Mouse (Mus musculus) kidney, adult 2 months (tissue): ENCODE measurements around the gene Wnt5b. TPM values are rescaled to one million over a fixed set of nuclear protein-coding genes. Genes with fewer than 3 reads are reported as not detected.
A peak's percentile ranks its signal among the peaks of the same experiment; 100 is the strongest.

Experiments used
- DNase-seq: peaks from one replicate; pipeline ENCODE4 v3.0.0; 2021
- H3K27ac ChIP-seq: fragments of 200-500 bp; 2 replicates; pipeline ENCODE4 v1.5.1; 2012; ENCODE audit warnings: low read depth, low read length, control low read depth, inconsistent platforms; ENCODE audit not compliant: insufficient read depth
- H3K27me3 ChIP-seq: fragments of 200-500 bp; replicated peaks from 2 replicates; pipeline ENCODE4 v1.6.1; 2012; ENCODE audit warnings: mild to moderate bottlenecking, moderate library complexity, low read length, inconsistent platforms; ENCODE audit not compliant: control insufficient read depth, insufficient read depth
- H3K36me3 ChIP-seq: fragments of 200-500 bp; 2 replicates; pipeline ENCODE4 v1.6.1; 2012; ENCODE audit warnings: mild to moderate bottlenecking, moderate library complexity, low read length, inconsistent platforms; ENCODE audit not compliant: control insufficient read depth, insufficient read depth
- H3K4me1 ChIP-seq: fragments of 200-500 bp; 2 replicates; pipeline ENCODE4 v1.6.1; 2011; ENCODE audit warnings: low read length; ENCODE audit not compliant: control insufficient read depth, insufficient read depth
- H3K4me3 ChIP-seq: fragments of 200-500 bp; 2 replicates; pipeline ENCODE4 v1.5.1; 2011; ENCODE audit warnings: mild to moderate bottlenecking, low read depth, low read length, control low read depth; ENCODE audit not compliant: insufficient read depth
- CTCF ChIP-seq: fragments of 200-500 bp; conservative IDR thresholded peaks from 2 replicates; pipeline ENCODE4 v1.5.1; 2011; ENCODE audit warnings: low read depth, mild to moderate bottlenecking, control low read depth, low read length, moderate library complexity, mixed read lengths; ENCODE audit not compliant: insufficient read depth, insufficient read length
- POLR2A ChIP-seq: fragments of 200-500 bp; IDR thresholded peaks from one replicate; pipeline ENCODE4 v1.6.1; 2011; ENCODE audit warnings: low read depth, low read length, control low read depth
- WGBS: fragments of 180-500 bp; shearing (Covaris S2); methylation state at CpG from one replicate; pipeline ENCODE4 v1.1.7; 2018; 5-methylcytosine and 5-hydroxymethylcytosine counted together
- polyA plus RNA-seq: library from polyadenylated mRNA; depleted of rRNA; stranded (reverse); fragments of >200 nt; gene quantifications from 2 replicates; pipeline ENCODE4 v1.2.3, GENCODE M21; 2012

Gene Wnt5b
- polyA plus RNA-seq, 1 experiment, result 6.2 TPM

DNA sequence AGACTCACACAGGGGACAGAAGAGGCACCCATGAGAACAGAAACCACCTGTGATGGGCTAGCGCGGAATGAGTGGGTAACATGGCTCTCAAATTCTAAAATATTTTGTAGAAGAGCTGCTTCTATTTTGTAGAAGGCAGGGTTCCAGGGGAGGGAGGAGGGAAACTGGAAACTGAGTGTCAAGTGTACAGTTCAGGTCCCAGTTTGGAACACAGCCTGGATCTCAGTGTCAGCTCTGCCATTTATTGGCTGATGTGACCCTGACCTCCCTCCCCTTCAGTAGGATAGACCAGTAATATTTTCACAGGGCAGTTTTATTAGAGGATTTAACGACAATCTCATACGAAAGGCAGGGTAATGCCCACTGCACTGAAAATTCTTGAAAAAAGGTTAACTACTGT is 32.6 kb upstream of the Wnt5b start:
- DNase-seq, result no peak
- 78% methylated on average over 4 of the region's 4 CpGs for WGBS

DNA sequence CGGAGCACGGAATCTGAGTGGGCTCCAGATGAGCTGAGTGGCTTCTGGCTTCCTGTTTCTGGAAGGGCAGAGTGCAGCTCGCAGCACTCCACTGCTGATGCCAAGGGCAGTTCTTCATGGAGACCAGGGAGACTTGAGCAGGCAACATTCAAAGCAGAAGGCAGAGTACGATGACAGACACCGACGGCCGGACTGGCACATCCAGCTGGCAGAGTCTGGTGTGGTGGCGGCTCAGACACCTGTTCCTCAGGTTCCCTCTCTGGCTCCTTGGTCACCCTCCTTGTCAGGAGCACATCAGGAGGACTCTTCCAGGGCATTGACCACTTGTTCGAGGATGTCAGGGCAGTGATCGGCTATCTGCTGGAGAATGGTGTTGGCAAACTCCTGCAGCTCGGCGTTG is 31.2 kb upstream of the Wnt5b start:
- 93% methylated on average over 12 of the region's 12 CpGs for WGBS

More for the DNA sequence above, 32.6 kb upstream of the Wnt5b start:
- Histone ChIP-seq H3K36me3 (no peaks in the 10 kb centered on the region), H3K4me3 (no peak overlapping the region), H3K27me3 (no peaks in the 10 kb centered on the region), H3K27ac (no peak overlapping the region), H3K4me1 (no peaks in the 10 kb centered on the region)
- TF ChIP-seq CTCF, result no peak
- TF ChIP-seq POLR2A, result no peak

GRCm38 (mm10) chr6:119572296-119572695 is 28.1 kb upstream of the Wnt5b start:
- Histone ChIP-seq H3K4me1 (no peaks in the 10 kb centered on the region), H3K36me3 (no peaks in the 10 kb centered on the region), H3K4me3 (no peak overlapping the region), H3K27me3 (no peaks in the 10 kb centered on the region), H3K27ac (no peak overlapping the region)
- TF ChIP-seq POLR2A (no peak), CTCF (no peak)
- DNase-seq, result no peak
- 69% methylated on average over 7 of the region's 7 CpGs for WGBS

More for the DNA sequence above, 31.2 kb upstream of the Wnt5b start:
- H3K4me1 ChIP-seq, result no peaks in the 10 kb centered on the region
- H3K36me3 ChIP-seq, result no peaks in the 10 kb centered on the region
- no peak overlapping the region for H3K4me3 ChIP-seq
- no peak overlapping the region for H3K27ac ChIP-seq
- DNase-seq, result no peak
- H3K27me3 ChIP-seq, result no peaks in the 10 kb centered on the region
- TF ChIP-seq POLR2A (no peak), CTCF (no peak)

GRCm38 (mm10) chr6:119570797-119571196 is 26.6 kb upstream of the Wnt5b start:
- Histone ChIP-seq H3K27me3 (no peaks in the 10 kb centered on the region), H3K36me3 (no peaks in the 10 kb centered on the region), H3K27ac (no peak overlapping the region), H3K4me1 (no peaks in the 10 kb centered on the region), H3K4me3 (no peak overlapping the region)
- WGBS, result 78% methylated on average over 4 of the region's 4 CpGs
- DNase-seq, result no peak
- TF ChIP-seq CTCF, result no peak
- no peak for TF ChIP-seq POLR2A

DNA sequence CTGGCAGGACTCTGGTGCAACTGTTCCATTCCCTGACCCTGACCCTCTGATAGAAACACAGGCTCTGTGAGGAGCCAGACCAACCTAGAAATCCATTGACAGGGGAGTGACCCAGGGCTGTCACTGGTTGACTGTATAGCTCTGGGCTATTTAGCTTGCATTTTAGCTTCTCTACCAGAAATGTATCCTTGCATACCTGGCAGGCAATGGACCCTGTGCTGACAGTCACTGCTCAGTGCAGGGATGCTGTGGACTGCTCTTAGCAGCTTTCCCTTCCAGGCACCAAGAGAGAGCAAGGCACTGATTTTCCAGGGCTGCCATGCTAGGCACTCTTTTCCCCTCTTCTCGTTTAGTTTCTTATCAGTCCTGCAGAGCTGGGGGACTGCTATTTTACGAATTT is 24.2 kb upstream of the Wnt5b start:
- no peaks in the 10 kb centered on the region for H3K4me1 ChIP-seq
- no peaks in the 10 kb centered on the region for H3K27me3 ChIP-seq
- H3K36me3 ChIP-seq, result no peaks in the 10 kb centered on the region
- no peak for DNase-seq
- H3K27ac ChIP-seq, result no peak overlapping the region
- 67% methylated on average over 2 of the region's 2 CpGs for WGBS
- no peak overlapping the region for H3K4me3 ChIP-seq
- TF ChIP-seq CTCF (no peak), POLR2A (no peak)

DNA sequence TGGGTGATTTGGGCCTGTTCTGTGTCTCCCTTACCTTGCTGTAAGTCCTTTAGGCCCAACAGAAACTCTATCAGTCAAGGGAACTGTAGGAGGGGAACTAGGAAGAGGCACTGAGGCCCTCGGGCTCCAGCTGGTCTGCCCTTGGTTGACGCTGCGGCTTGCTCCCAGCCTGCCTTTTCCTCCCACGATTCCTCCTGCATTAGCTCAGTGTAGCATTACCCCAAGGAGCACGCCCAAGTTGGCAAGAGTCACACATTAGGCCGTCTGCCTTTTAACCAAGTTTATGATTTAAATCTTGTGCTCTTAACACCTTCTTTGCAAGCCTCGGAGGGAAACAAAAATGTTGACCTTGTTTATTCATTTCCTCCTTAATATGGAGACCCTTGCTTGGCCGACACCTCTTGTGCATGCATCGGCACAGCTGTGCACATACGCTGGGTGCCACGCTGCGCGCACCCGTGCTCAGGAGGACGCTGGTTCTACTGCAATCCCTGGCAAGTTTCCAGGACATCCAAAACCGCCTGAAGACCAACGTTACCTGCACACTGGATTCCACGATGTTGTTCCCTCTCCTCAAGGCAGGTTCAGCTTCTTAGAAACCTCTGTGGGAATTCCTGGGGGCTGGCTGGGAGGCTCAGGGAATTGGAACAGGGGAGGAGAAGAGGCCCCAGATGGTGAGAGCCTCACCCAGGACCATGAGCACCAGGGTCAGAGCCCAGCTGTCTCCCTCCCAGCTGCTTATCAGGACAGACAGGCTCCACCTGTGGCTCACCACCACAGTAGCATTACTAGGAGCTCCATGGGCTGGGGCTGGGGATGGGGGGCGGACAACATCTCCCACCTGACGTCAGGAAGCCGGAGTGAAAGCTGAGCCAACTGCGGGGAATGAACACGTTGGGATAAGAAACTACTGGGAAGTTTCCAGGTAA is 21.6 kb upstream of the Wnt5b start:
- Histone ChIP-seq H3K27ac (no peak overlapping the region), H3K27me3 (no peaks in the 10 kb centered on the region), H3K36me3 (no peaks in the 10 kb centered on the region), H3K4me1 (no peaks in the 10 kb centered on the region), H3K4me3 (no peak overlapping the region)
- TF ChIP-seq POLR2A (no peak), CTCF (no peak)
- peak; percentile 44 for DNase-seq
- WGBS, result 45% methylated on average over 23 of the region's 23 CpGs

DNA sequence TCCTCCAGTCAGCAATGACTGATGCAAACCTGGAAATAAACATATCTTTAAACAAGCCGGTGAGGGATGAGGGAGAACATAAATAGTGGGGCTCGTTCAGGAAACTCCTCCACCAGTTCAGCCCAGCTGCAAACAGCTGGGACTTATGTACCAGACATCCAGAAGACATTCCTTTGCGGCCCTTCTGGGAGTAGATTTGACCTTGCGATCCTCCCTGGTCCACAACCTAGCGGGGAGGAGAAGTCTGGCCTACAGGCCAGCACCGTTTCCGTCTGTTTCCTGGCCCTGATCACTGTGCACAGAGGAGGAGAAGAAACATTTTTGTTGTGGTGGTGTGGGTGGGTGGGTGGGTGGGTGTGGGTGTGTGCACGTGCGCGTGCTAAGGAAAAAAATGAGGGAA is 18.4 kb upstream of the Wnt5b start:
- WGBS, result 47% methylated on average over 10 of the region's 10 CpGs
- Histone ChIP-seq H3K27ac (no peak overlapping the region), H3K36me3 (no peaks in the 10 kb centered on the region), H3K27me3 (no peaks in the 10 kb centered on the region), H3K4me3 (no peak overlapping the region), H3K4me1 (no peaks in the 10 kb centered on the region)
- DNase-seq, result peak; percentile 17
- TF ChIP-seq POLR2A (no peak), CTCF (no peak)
